Mouse (Mus musculus): ENCODE measurements at regions not wholly inside any gene's neighbourhood (a gene's known extent, or its start where the extent isn't known, plus 50 kb on each side); places are given as distances from the start of the nearest gene placed in this dataset.

- ATAC-seq (replicated peaks; ENCODE audit: low FRiP score): no peak
- 74% methylated on average over 18 of the region's 18 CpGs for WGBS
- no peaks in the 10 kb centered on the region for H3K9me3 ChIP-seq (replicated peaks)
Observed at GRCm38 (mm10) chr5:97167401-97168249, 56.2 kb upstream of the Paqr3 start.

GRCm38 (mm10) chr5:97166128-97166883 is 54.9 kb upstream of the Paqr3 start:
- H3K36me3 ChIP-seq: no peaks in the 10 kb centered on the region
- H3K9ac ChIP-seq: no peak overlapping the region
- H3K4me1 ChIP-seq: no peaks in the 10 kb centered on the region
- no peaks in the 10 kb centered on the region for H3K9me3 ChIP-seq (replicated peaks)
- no peak for ATAC-seq (replicated peaks; ENCODE audit: low FRiP score)
- no peak overlapping the region for H3K4me3 ChIP-seq (replicated peaks)
- H3K27me3 ChIP-seq: no peaks in the 10 kb centered on the region
- H3K4me2 ChIP-seq: no peak overlapping the region
- no peak overlapping the region for H3K27ac ChIP-seq
- WGBS: 82% methylated on average over 4 of the region's 4 CpGs

More at GRCm38 (mm10) chr5:97167401-97168249, 56.2 kb upstream of the Paqr3 start:
- Histone ChIP-seq H3K9ac (no peak overlapping the region), H3K27ac (no peak overlapping the region), H3K4me3 (replicated peaks) (no peak overlapping the region), H3K36me3 (no peaks in the 10 kb centered on the region), H3K4me1 (no peaks in the 10 kb centered on the region), H3K4me2 (no peak overlapping the region), H3K27me3 (no peaks in the 10 kb centered on the region)
